Mouse (Mus musculus): Measurements from ENCODE around the gene Tor1aip2.

DNA sequence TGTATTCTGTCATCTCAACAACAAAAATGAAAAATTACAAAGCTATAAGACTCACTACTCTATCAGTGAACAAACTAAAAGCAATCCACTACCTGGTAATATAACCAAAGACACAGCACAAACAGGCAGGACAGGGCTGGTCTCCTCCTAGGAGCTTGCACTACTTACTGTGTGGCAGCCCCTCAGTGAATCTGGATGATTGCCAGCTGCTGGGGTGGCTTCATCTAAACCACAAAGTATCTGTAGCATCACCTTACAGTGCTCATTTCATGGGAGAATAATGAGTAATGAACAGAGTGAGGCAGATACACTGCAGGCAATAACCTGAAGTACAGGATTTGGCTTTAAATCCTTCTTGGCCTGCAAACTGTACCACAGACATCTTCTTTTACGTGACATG lies 15.4 kb upstream of the Tor1aip2 start:
- no peak for TF ChIP-seq CTCF (IDR thresholded peaks at IDR 0.05; ENCODE audit: low read depth, low read length)
- no peak for TF ChIP-seq POLR2A (IDR thresholded peaks at IDR 0.05; ENCODE audit: extremely low read depth, insufficient read depth, low read length)
